Mouse (Mus musculus) lung, embryonic 14.5 days (tissue): Measurements from ENCODE around the gene Sirt7. TPM values are rescaled to one million over a fixed set of nuclear protein-coding genes. Genes with fewer than 3 reads are reported as not detected.
A peak's percentile ranks its signal among the peaks of the same experiment; 100 is the strongest.

Experiments
- ATAC-seq: fragments of 200-750 bp; cut with Nextera tagmentation; 2 replicates; pipeline ENCODE4 v1.8.0; 2017; ENCODE audit warnings: mild to moderate bottlenecking, moderate TSS enrichment, moderate library complexity; ENCODE audit not compliant: insufficient read depth
- DNase-seq: peaks from one replicate; pipeline ENCODE4 v3.0.0-alpha.2; 2015
- H3K27ac ChIP-seq: fragments of 300-500 bp; sonication (generic); 2 replicates; pipeline ENCODE4 v1.5.1; 2014; ENCODE audit warnings: low read depth, mild to moderate bottlenecking, moderate library complexity
- H3K27me3 ChIP-seq: fragments of 300-500 bp; sonication (generic); 2 replicates; pipeline ENCODE4 v1.6.1; 2014; ENCODE audit warnings: low read length, control low read depth; ENCODE audit not compliant: insufficient read depth
- H3K36me3 ChIP-seq: fragments of 300-500 bp; sonication (generic); 2 replicates; pipeline ENCODE4 v1.6.1; 2014; ENCODE audit warnings: control low read depth; ENCODE audit not compliant: insufficient read depth
- H3K4me1 ChIP-seq: fragments of 300-500 bp; sonication (generic); 2 replicates; pipeline ENCODE4 v1.6.1; 2014; ENCODE audit warnings: antibody characterized with exemption, control low read depth; ENCODE audit not compliant: insufficient read depth
- H3K4me2 ChIP-seq: fragments of 300-500 bp; sonication (generic); 2 replicates; pipeline ENCODE4 v1.6.1; 2014; ENCODE audit warnings: mild to moderate bottlenecking
- H3K4me3 ChIP-seq: fragments of 300-500 bp; sonication (generic); 2 replicates; pipeline ENCODE4 v1.5.1; 2014; ENCODE audit warnings: low read depth, low read length
- H3K9ac ChIP-seq: fragments of 300-500 bp; sonication (generic); 2 replicates; pipeline ENCODE4 v1.6.1; 2014
- H3K9me3 ChIP-seq: fragments of 300-500 bp; sonication (generic); 2 replicates; pipeline ENCODE4 v1.6.1; 2016; ENCODE audit warnings: low read depth, low read length, control low read depth
- CTCF ChIP-seq: IDR thresholded peaks from 2 replicates; pipeline ENCODE4 v1.5.1; 2016; ENCODE audit warnings: antibody characterized with exemption, low read depth
- WGBS: fragments of 180-500 bp; shearing (Covaris S2); extraction: QIAGEN DNeasy Blood & Tissue Kit; methylation state at CpG from one replicate; pipeline ENCODE4 v1.1.7; 2014; 5-methylcytosine and 5-hydroxymethylcytosine counted together
- polyA plus RNA-seq: library from polyadenylated mRNA; unstranded; fragments of >200 nt; fragmentation: Nextera tagmentation; extraction: Ambion mirVana; gene quantifications from 2 replicates; pipeline ENCODE4 v1.2.1, GENCODE M21; 2014

Sirt7 gene
- polyA plus RNA-seq, 1 experiment from 2014 or later: 33.1 TPM

DNA sequence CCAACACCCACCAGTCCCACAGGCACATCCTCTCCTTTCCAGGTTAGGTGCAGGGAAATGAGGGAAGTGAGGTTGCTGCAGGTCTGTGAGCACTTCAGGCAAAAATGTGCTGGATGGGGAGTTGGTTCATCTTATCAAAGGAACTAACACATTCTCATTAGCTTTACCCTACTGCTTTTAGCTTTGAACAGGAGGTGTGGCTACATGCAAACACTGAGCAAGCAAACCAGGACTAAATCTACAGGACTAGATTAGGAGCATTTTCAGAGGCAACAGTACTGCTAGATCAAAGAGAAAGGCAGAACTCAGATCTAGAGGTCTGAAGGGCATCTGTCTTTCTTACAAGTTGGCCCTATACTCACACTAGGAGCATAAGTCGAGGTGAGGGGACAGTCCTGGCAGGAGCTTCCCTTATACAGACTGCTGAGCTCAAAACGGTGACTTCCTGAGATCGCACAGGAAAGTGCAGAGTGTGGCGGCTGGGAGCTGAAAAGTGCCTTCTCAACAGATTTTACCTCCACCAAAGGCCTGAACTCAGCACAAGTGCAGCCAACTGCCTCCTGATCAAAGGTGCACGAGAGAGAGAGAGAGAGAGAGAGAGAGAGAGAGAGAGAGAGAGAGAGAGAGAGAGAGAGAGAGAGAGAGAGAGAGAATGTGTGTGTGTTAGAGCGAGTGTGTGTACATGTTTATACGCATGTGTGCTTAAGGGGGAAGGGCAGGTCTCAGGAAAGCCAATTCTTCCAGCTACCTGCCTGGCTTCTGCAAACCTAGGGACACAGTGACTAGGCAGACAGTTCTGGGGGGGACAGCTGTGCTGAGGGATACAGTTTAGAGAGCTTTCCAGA, 6.1 kb upstream of the Sirt7 start:
- WGBS: 26% methylated on average over 7 of the region's 7 CpGs
- ATAC-seq: no peak
- H3K9ac ChIP-seq: peak overlapping the region; percentile 47

DNA sequence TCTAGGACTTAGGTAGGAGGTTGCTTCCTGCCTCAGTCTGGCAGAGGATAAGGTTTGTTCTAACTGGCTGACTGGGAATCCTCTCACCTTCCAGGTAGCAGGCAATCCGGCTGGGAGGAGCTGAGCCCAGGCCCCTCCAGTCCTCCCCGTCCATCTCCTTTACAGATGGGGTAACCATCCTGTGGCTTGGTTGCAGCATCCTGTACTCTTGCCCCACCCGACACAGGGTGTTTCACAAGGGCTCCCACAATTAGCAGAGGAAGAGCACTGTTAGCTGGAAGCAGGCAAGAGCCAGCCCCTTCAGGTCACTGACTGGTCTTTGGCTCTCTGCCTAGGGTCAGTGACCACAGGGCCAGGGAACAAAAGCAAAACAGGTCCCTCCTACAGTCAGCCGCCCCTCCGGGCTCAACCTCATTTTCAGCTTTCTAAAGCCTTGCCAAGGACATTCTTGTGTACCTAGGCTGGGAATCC, 5.4 kb upstream of the Sirt7 start:
- peak overlapping the region; percentile 86 for H3K4me2 ChIP-seq
- H3K4me1 ChIP-seq: peaks cover 19% of the 10 kb centered on the region
- DNase-seq (no peak), ATAC-seq (no peak)
- WGBS: 56% methylated on average over 5 of the region's 5 CpGs
- peak overlapping the region; percentile 47 for H3K9ac ChIP-seq
- H3K27me3 ChIP-seq: no peaks in the 10 kb centered on the region
- H3K36me3 ChIP-seq: peaks cover 30% of the 10 kb centered on the region
- TF ChIP-seq CTCF: no peak
- H3K27ac ChIP-seq: peak overlapping the region; percentile 70
- H3K9me3 ChIP-seq: no peaks in the 10 kb centered on the region
- peak overlapping the region; percentile 15 for H3K4me3 ChIP-seq

More for the DNA sequence above, 6.1 kb upstream of the Sirt7 start:
- Histone ChIP-seq H3K4me2 (peak overlapping the region; percentile 86), H3K4me3 (peak overlapping the region; percentile 15), H3K27me3 (no peaks in the 10 kb centered on the region), H3K9me3 (no peaks in the 10 kb centered on the region), H3K4me1 (peaks cover 19% of the 10 kb centered on the region), H3K36me3 (peaks cover 30% of the 10 kb centered on the region), H3K27ac (peak overlapping the region; percentile 70)
- no peak for DNase-seq
- no peak for TF ChIP-seq CTCF

DNA sequence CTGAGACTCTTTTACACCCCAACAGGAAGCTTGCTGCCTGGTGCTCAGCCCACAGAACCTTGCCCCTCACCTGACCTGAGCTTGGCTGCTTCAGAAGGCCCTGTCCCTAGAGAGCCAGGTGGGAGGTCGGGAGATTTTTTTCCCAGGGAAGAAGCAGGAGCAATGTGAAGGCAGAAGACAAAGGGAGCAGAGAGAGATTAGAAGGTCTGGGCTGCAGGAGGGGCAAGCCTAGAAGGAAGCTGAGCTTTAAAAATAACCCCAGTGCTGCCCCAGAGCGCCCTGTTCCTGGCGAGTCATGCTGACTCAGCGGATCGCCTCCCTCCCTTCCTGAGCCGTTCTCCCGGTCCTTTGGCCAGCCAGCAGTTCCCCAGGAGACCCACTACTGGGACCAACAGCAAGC, 4.9 kb upstream of the Sirt7 start:
- H3K4me3 ChIP-seq: peak overlapping the region; percentile 15
- no peak for TF ChIP-seq CTCF
- WGBS: 50% methylated on average over 7 of the region's 7 CpGs
- no peaks in the 10 kb centered on the region for H3K27me3 ChIP-seq
- H3K36me3 ChIP-seq: peaks cover 30% of the 10 kb centered on the region
- H3K27ac ChIP-seq: peak overlapping the region; percentile 70
- H3K9ac ChIP-seq: peak overlapping the region; percentile 47
- peak overlapping the region; percentile 86 for H3K4me2 ChIP-seq
- DNase-seq (peak; percentile 39), ATAC-seq (no peak)
- peaks cover 22% of the 10 kb centered on the region for H3K4me1 ChIP-seq
- H3K9me3 ChIP-seq: no peaks in the 10 kb centered on the region

DNA sequence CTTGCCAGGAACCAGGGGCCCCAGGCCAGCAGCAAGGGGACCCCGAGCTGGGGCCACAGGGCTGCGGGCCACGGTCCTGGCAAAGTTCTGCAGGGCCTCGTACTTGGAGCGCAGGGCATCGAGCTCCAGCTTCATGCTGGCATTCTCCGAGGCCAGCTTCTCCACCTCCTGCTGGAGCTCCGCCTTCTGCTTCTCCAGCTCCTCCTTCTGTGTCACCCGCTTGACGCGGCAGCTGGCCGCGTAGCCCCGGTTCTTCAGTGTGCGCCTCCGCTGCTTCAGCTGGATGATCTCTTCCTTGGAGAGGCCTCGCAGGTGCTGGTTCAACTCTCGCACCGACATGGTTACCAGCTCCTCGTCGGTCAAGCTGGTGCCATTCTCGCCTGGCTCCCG, 4.3 kb upstream of the Sirt7 start:
- Histone ChIP-seq H3K4me1 (peaks cover 22% of the 10 kb centered on the region), H3K27ac (peak overlapping the region; percentile 65; the same call in 1 of the 2 replicates), H3K4me3 (peak overlapping the region; percentile 15)

DNA sequence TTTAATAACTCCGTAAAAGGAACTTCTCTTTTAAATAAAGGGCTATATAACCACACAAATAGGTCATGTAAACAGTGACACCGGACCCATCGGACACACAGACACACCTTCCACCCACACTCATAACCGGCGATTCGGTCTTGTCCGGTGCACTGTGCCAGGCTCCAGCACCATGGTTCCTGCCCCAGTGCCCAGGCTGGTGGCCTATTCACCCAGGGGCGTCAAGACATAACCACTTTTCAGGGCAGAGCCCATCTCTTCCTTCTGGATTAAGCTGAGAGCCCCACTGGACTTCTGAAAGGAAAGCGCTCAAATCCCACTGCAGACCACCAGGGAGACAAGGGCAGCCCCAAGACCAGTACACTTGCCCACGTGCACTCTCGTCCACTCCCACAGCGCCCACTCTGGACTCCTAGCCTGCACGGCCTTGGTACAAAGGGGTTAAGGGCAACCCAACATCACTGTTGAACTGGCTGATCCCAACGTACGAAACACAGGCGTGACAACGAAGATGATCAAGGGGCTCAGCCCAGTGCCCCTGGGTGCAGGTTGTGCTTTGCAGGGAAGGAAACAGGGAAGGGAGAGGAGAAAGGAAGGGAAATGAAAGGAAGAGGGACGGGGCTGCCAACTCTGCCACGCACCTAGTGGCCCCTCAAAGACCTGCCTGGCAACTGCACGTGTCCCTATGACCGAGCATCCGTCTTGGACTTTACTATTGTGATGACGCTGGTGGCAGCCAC, 3.7 kb upstream of the Sirt7 start:
- ATAC-seq: no peak
- Histone ChIP-seq H3K4me2 (peak overlapping the region; percentile 86; the same call in 1 of the 2 replicates), H3K4me1 (peaks cover 22% of the 10 kb centered on the region), H3K36me3 (peaks cover 32% of the 10 kb centered on the region), H3K4me3 (peak overlapping the region; percentile 3; the same call in 1 of the 2 replicates), H3K9me3 (no peaks in the 10 kb centered on the region), H3K9ac (no peak overlapping the region), H3K27ac (0 out of 2 replicates have a peak overlapping the region, but pooled peaks have one; percentile 8), H3K27me3 (no peaks in the 10 kb centered on the region)
- DNase-seq: no peak
- no peak for TF ChIP-seq CTCF
- 92% methylated on average over 23 of the region's 23 CpGs for WGBS

More for the DNA sequence above, 4.3 kb upstream of the Sirt7 start:
- no peak for ATAC-seq
- no peaks in the 10 kb centered on the region for H3K9me3 ChIP-seq
- no peaks in the 10 kb centered on the region for H3K27me3 ChIP-seq
- no peak overlapping the region for H3K9ac ChIP-seq
- H3K4me2 ChIP-seq: peak overlapping the region; percentile 86
- WGBS: 77% methylated on average over 23 of the region's 23 CpGs
- peaks cover 30% of the 10 kb centered on the region for H3K36me3 ChIP-seq
- DNase-seq: no peak
- TF ChIP-seq CTCF: no peak

DNA sequence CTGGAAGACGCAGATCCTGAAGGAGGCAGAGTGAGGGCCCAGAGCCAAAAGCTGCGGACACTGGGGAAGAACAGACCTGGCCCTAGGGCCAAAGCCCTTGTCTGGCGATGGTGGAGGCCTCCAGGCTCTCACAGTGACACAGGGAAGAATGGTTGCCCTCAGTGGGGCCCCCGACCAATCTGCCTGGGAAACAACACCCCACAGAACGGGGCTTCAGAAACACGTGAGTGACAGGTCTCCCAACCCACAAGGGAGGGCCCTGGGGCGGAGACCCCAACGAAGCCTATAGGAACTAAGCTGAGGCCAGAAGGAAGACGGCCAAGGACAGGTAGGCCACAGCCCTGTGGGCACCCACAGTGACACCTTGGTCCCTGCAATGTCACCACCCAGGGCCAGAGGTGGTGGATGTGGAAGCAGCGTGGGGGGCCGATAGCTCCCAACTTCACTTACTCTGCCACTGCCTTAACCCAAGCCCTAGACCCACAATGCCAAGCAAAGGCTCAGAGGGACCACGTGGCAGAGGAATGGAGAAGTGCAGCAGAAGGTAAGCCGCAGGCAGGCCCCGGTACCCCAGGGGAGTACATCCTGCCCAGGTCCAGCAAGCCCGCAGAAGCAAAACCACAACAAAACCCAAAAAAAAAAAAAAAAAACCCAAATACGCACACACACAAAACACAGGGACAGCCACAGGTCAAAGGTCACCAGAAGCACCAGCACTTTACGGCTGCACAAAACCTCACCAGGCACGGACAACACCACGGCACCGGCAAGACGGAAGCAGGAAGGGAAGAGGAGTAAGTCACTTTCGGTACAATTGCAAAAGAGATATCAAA, 2.6 kb upstream of the Sirt7 start:
- H3K4me3 ChIP-seq: no peak overlapping the region
- 72% methylated on average over 22 of the region's 22 CpGs for WGBS
- no peak overlapping the region for H3K9ac ChIP-seq
- H3K9me3 ChIP-seq: no peaks in the 10 kb centered on the region
- H3K27ac ChIP-seq: no peak overlapping the region
- peaks cover 22% of the 10 kb centered on the region for H3K4me1 ChIP-seq
- ATAC-seq: no peak
- H3K4me2 ChIP-seq: no peak overlapping the region
- TF ChIP-seq CTCF: no peak
- DNase-seq: no peak
- H3K27me3 ChIP-seq: no peaks in the 10 kb centered on the region
- H3K36me3 ChIP-seq: peaks cover 43% of the 10 kb centered on the region
